Mouse (Mus musculus): ENCODE results near the gene Cd70. TPM values are rescaled to one million over a fixed set of nuclear protein-coding genes. Genes with fewer than 3 reads are reported as not detected.
"Not testable (repeated sequence)": the region's sequence is repeated elsewhere in the genome, so short reads cannot be mapped to it uniquely, and the experiment has no call there.

Gene Cd70
- polyA plus RNA-seq, 1 experiment from 2014 or later: not detected

DNA sequence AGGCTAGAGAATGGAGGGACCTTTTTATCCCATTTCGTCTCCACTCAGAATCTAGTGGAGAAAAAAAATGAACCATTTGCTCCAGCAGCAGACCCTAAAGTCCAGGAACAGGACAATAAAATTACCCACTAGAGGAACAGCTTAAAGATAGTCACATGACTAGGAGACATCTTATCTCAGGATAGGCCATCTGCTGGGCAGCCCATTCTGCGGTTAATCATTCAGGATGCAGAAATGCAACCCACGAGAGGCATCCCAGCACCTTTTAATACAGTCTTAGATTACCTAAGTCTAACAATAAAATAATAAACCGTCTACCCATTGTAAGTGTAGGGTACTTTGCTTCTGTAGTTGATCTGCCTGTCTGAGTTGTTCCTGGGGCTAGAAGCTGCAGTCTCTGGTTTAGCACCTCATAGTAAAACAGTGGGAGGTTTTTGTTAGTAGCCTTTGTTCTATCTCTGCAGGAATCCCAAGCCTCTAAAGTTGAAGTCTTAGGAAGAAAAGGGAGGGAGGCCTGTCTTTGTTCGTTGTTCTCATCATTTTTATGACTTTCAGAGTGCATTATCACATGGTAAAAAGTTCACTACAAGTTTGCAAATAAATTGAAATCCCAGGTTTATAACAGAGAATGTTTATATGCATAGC is 21.2 kb upstream of the Cd70 start:
- ATAC-seq: no peak
- no peak overlapping the region for H3K9ac ChIP-seq

DNA sequence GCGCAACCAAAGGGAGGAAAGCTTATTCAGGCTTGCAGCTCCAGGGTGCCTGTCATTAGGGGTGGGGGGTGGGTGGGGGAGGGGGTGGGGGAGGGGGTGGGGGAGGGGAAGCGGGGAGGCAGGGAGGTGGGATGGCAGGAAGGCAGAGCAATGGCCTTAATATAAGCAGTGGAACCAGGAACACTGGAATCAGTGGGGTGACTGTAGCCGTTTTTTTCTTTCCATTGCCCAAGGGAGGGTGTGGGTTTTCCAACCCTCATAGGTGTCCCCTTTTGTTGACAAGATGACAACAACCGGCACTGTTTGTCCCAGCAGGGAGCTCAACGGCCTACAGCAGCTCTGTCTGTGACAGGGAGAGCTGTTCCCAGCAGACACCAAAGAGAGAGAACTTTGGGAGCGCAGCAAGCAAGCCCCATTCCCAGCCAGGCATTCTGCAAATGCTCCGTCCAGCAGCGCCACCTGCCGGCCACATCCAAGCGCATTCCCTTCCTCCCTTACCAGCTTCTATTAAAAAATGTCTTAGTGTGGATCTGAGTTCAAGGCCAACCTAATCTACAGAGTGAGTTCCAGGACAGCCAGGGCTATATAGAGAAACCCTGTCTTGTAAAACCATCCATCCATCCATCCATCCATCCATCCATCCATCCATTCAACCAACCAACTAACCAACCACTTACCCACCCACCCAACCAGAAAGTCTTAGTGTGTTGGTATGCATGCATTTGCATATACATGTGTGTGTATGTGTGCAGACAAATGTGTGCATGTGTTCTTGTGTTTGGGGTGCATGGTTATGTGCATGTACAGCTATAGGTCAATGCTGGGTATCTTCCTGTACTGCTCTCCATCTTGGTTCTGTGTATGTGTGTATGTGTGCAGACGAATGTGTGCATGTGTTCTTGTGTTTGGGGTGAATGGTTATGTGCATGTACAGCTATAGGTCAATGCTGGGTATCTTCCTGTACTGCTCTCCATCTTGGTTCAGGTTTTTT is 17.5 kb upstream of the Cd70 start:
- peak; percentile 37; the same call in 1 of the 2 replicates for ATAC-seq
- Histone ChIP-seq H3K4me3 (no peak overlapping the region), H3K4me2 (no peak overlapping the region), H3K27me3 (replicated peaks) (no peaks in the 10 kb centered on the region), H3K4me1 (peaks cover 13% of the 10 kb centered on the region), H3K9ac (no peak overlapping the region), H3K36me3 (no peaks in the 10 kb centered on the region), H3K9me3 (replicated peaks) (no peaks in the 10 kb centered on the region), H3K27ac (no peak overlapping the region)
- 12% methylated on average over 11 of the region's 11 CpGs for WGBS (ENCODE audit: insufficient replicate concordance)

More for the DNA sequence above, 21.2 kb upstream of the Cd70 start:
- Histone ChIP-seq H3K36me3 (no peaks in the 10 kb centered on the region), H3K4me3 (no peak overlapping the region), H3K27me3 (replicated peaks) (no peaks in the 10 kb centered on the region), H3K9me3 (replicated peaks) (no peaks in the 10 kb centered on the region), H3K27ac (no peak overlapping the region), H3K4me1 (peaks cover 13% of the 10 kb centered on the region), H3K4me2 (no peak overlapping the region)
- 36% methylated on average over 5 of the region's 5 CpGs for WGBS (ENCODE audit: insufficient replicate concordance)

- WGBS (ENCODE audit: insufficient replicate concordance): 61% methylated on average over 4 of the region's 4 CpGs
- no peak overlapping the region for H3K4me2 ChIP-seq
These were observed 4.2 kb upstream of the Cd70 start for GRCm38 (mm10) chr17:57153787-57154186.

GRCm38 (mm10) chr17:57153006-57153405 is 3.4 kb upstream of the Cd70 start:
- Histone ChIP-seq H3K9me3 (replicated peaks) (peaks cover 8% of the 10 kb centered on the region; the same call in 1 of the 2 replicates), H3K27ac (no peak overlapping the region), H3K4me2 (no peak overlapping the region), H3K4me1 (no peaks in the 10 kb centered on the region), H3K4me3 (no peak overlapping the region), H3K9ac (no peak overlapping the region), H3K36me3 (no peaks in the 10 kb centered on the region), H3K27me3 (replicated peaks) (peaks cover 41% of the 10 kb centered on the region)
- ATAC-seq: no peak
- 62% methylated on average over 6 of the region's 6 CpGs for WGBS (ENCODE audit: insufficient replicate concordance)

More at GRCm38 (mm10) chr17:57153787-57154186, 4.2 kb upstream of the Cd70 start:
- H3K9ac ChIP-seq: no peak overlapping the region
- H3K27me3 ChIP-seq (replicated peaks): peaks cover 34% of the 10 kb centered on the region
- no peaks in the 10 kb centered on the region for H3K36me3 ChIP-seq
- no peak overlapping the region for H3K27ac ChIP-seq
- H3K4me3 ChIP-seq: no peak overlapping the region
- no peak for ATAC-seq
- H3K9me3 ChIP-seq (replicated peaks): peaks cover 8% of the 10 kb centered on the region; the same call in 1 of the 2 replicates
- H3K4me1 ChIP-seq: no peaks in the 10 kb centered on the region

DNA sequence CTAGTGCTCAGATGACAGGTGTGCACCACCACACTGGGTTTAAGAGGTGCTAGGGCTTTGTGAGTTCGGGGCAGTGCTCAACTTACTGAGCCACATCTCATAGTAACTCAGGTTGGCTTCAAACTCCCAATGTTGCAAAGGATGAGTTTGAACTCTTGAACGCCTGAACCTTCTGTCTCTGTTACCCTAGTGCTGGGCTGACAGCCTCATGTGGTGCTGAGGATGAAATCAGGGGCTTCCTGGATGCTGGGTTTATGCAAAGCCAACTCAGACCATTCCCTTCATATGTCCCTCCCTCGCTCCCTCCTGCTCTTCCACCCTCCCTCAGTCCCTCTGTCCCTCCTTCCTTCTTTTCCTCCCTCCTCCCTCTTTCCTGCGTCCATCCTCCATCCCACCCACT is 1.2 kb downstream of the Cd70 start:
- no peak for ATAC-seq
- no peak overlapping the region for H3K9ac ChIP-seq
- peaks cover 79% of the 10 kb centered on the region for H3K27me3 ChIP-seq (replicated peaks)
- H3K4me1 ChIP-seq: no peaks in the 10 kb centered on the region
- H3K4me2 ChIP-seq: no peak overlapping the region
- no peaks in the 10 kb centered on the region for H3K36me3 ChIP-seq
- H3K27ac ChIP-seq: no peak overlapping the region
- 51% methylated on average over 4 of the region's 4 CpGs for WGBS (ENCODE audit: insufficient replicate concordance)
- H3K4me3 ChIP-seq: no peak overlapping the region
- peaks cover 8% of the 10 kb centered on the region; the same call in 1 of the 2 replicates for H3K9me3 ChIP-seq (replicated peaks)

DNA sequence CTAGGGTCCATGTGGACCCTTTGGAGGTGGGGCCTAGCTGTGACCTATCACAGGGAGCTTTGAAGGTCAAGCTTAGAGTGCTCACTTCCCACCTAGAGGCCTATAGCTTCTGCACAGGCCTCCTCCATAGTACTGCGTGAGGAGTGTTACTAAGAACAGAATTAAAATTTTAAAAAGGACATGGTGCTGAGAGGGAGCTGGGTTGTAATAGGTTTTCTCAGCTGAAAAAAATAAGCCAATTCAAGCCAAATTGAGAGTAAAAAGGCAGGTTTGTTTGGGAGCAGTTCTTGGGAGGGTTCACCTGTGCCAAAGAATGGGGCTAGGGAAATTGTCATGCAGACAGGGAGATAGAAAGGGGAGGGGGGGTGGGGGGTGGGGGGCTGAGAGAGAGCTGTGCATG is 4.5 kb downstream of the Cd70 start:
- Histone ChIP-seq H3K4me2 (no peak overlapping the region), H3K4me3 (no peak overlapping the region)
- ATAC-seq: no peak

GRCm38 (mm10) chr17:57143704-57144103 is 5.9 kb downstream of the Cd70 start:
- no peaks in the 10 kb centered on the region for H3K36me3 ChIP-seq
- no peaks in the 10 kb centered on the region for H3K9me3 ChIP-seq (replicated peaks)
- no peak overlapping the region for H3K27ac ChIP-seq
- peaks cover 46% of the 10 kb centered on the region for H3K27me3 ChIP-seq (replicated peaks)
- H3K4me3 ChIP-seq: no peak overlapping the region
- H3K4me2 ChIP-seq: no peak overlapping the region
- WGBS (ENCODE audit: insufficient replicate concordance): 73% methylated on average over 3 of the region's 3 CpGs
- H3K4me1 ChIP-seq: peaks cover 15% of the 10 kb centered on the region
- ATAC-seq: no peak
- no peak overlapping the region for H3K9ac ChIP-seq

More for the DNA sequence above, 4.5 kb downstream of the Cd70 start:
- Histone ChIP-seq H3K27me3 (replicated peaks) (peaks cover 60% of the 10 kb centered on the region), H3K4me1 (peaks cover 2% of the 10 kb centered on the region; the same call in 1 of the 2 replicates), H3K9me3 (replicated peaks) (no peaks in the 10 kb centered on the region), H3K27ac (no peak overlapping the region), H3K36me3 (no peaks in the 10 kb centered on the region), H3K9ac (no peak overlapping the region)
- WGBS (ENCODE audit: insufficient replicate concordance): 47% methylated on average over 1 of the region's 1 CpGs

DNA sequence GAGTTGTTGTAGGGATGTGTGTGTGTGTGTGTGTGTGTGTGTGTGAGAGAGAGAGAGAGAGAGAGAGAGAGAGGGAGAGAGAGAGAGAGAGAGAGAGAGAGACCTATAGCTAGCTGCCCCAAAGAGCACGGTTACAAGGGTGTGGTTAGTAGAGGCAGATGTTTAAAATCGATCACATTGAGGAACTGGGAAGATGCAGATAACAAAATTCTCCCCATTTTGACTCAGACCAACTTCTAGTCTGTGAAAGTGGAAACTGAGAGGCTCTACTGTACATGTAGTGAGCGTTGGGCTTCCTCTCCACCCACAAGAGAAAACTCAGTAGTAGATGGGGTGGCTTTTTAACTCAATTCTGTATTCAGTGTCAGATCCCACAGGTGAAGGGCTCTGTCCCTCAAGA is 9.9 kb downstream of the Cd70 start:
- H3K4me1 ChIP-seq: peaks cover 17% of the 10 kb centered on the region
- H3K9me3 ChIP-seq (replicated peaks): no peaks in the 10 kb centered on the region
- WGBS (ENCODE audit: insufficient replicate concordance): 30% methylated on average over 3 of the region's 3 CpGs
- no peak overlapping the region for H3K4me3 ChIP-seq
- H3K27me3 ChIP-seq (replicated peaks): peaks cover 6% of the 10 kb centered on the region; the same call in 1 of the 2 replicates
- no peak overlapping the region for H3K4me2 ChIP-seq
- no peak overlapping the region for H3K9ac ChIP-seq
- H3K36me3 ChIP-seq: no peaks in the 10 kb centered on the region
- peak; percentile 40; the same call in 1 of the 2 replicates for ATAC-seq
- no peak overlapping the region for H3K27ac ChIP-seq

DNA sequence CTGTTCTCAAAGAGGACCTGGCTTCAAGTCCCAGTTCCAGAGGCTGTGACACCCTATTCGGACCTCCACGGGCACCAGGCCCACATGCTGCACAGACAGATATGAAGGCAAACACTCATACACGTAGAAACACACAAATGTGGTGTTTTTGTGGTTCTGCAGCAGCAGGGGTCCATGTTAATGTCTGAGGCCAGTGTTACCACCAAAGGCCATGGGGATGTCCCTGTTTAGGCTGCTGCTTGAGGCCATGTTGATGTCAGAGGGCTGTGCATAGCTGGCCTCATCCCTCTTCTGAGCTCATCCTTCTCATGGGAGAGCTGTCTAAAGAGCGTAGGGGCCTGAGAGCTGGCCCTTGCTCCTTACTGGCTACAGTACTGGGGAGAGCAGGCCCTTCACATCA is 10.9 kb downstream of the Cd70 start:
- 69% methylated on average over 4 of the region's 4 CpGs for WGBS (ENCODE audit: insufficient replicate concordance)
- no peak overlapping the region for H3K4me2 ChIP-seq

DNA sequence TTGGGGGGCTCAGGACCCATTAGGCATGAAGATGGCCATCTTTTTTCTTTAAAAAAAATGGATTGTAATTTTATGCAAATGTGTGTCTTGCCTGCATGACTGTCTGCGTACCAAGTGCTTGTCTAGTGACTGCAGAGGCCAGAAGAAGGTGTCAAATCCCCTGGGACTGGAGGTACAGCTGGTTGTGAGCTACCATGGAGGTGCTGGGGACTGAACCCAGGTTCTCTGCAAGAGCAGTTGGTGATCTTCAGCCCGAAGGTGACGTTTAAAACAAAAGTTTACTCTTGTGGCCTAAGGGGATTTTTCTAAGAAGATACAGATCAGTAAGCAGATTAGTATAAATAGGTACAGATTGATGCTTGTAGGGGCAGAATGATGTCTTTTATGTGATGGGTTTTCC is 13.9 kb downstream of the Cd70 start:
- H3K9ac ChIP-seq: no peak overlapping the region
- no peak overlapping the region for H3K27ac ChIP-seq
- no peak overlapping the region for H3K4me2 ChIP-seq
- H3K9me3 ChIP-seq (replicated peaks): no peaks in the 10 kb centered on the region
- peaks cover 41% of the 10 kb centered on the region for H3K4me1 ChIP-seq
- 70% methylated on average over 3 of the region's 3 CpGs for WGBS (ENCODE audit: insufficient replicate concordance)
- H3K4me3 ChIP-seq: no peak overlapping the region
- H3K27me3 ChIP-seq (replicated peaks): no peaks in the 10 kb centered on the region
- ATAC-seq: no peak
- H3K36me3 ChIP-seq: no peaks in the 10 kb centered on the region

More for the DNA sequence above, 10.9 kb downstream of the Cd70 start:
- no peak overlapping the region for H3K9ac ChIP-seq
- no peak overlapping the region for H3K27ac ChIP-seq
- no peak for ATAC-seq
- H3K36me3 ChIP-seq: no peaks in the 10 kb centered on the region
- no peak overlapping the region for H3K4me3 ChIP-seq
- no peaks in the 10 kb centered on the region for H3K9me3 ChIP-seq (replicated peaks)
- peaks cover 5% of the 10 kb centered on the region; the same call in 1 of the 2 replicates for H3K27me3 ChIP-seq (replicated peaks)
- H3K4me1 ChIP-seq: peaks cover 24% of the 10 kb centered on the region

- Histone ChIP-seq H3K4me3 (no peak overlapping the region), H3K27me3 (replicated peaks) (no peaks in the 10 kb centered on the region), H3K9me3 (replicated peaks) (no peaks in the 10 kb centered on the region), H3K9ac (no peak overlapping the region), H3K4me2 (no peak overlapping the region), H3K4me1 (peaks cover 38% of the 10 kb centered on the region), H3K27ac (no peak overlapping the region), H3K36me3 (no peaks in the 10 kb centered on the region)
- ATAC-seq: peak; percentile 40; the same call in 1 of the 2 replicates
- 42% methylated on average over 2 of the region's 2 CpGs for WGBS (ENCODE audit: insufficient replicate concordance)
These were observed 14.9 kb downstream of the Cd70 start for GRCm38 (mm10) chr17:57134693-57135092.

DNA sequence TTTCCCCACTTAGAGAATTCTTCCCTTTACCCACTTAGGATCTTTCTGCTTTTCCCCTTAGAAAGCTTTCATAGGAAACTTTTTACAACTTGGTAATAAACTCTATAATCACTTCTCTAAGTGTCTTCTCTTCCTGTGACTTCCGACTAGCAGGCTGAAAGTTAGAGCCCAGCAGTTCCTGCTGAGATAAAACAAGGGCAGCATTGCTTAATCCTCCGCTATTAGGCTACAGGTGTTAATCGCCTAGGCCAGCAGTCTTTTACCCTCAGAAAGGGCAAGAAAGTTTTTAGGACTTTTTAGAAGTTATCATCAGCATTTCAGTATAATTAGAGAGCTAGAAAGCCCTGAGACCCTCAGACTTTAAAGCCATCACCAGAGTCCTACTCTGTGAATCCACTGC is 15.6 kb downstream of the Cd70 start:
- not testable (repeated sequence) for H3K4me2 ChIP-seq; H3K36me3 ChIP-seq; ATAC-seq; H3K9ac ChIP-seq; H3K27ac ChIP-seq; H3K27me3 ChIP-seq (replicated peaks); H3K9me3 ChIP-seq (replicated peaks); H3K4me3 ChIP-seq
- WGBS (ENCODE audit: insufficient replicate concordance): 7% methylated on average over 3 of the region's 3 CpGs
- H3K4me1 ChIP-seq: peaks cover 31% of the 10 kb centered on the region

Data from liver, embryonic 12.5 days (tissue).